Mouse (Mus musculus) midbrain, embryonic 10.5 days (tissue): Measurements from ENCODE around the gene Eif4a1. TPM values are rescaled to one million over a fixed set of nuclear protein-coding genes. Genes with fewer than 3 reads are reported as not detected.
"Not testable (repeated sequence)": the region's sequence is repeated elsewhere in the genome, so short reads cannot be mapped to it uniquely, and the experiment has no call there.

Source experiments
- DNase-seq: peaks from one replicate; pipeline ENCODE4 v3.0.0-alpha.2; 2017; ENCODE audit warnings: low spot score
- H3K27ac ChIP-seq: fragments of 300-500 bp; sonication (generic); replicated peaks from 2 replicates; pipeline ENCODE4 v1.5.1; 2016; ENCODE audit warnings: mild to moderate bottlenecking
- H3K27me3 ChIP-seq: fragments of 300-500 bp; sonication (generic); 2 replicates; pipeline ENCODE4 v1.6.1; 2016; ENCODE audit warnings: low read depth, mild to moderate bottlenecking; ENCODE audit not compliant: poor library complexity, severe bottlenecking
- H3K36me3 ChIP-seq: fragments of 300-500 bp; sonication (generic); 2 replicates; pipeline ENCODE4 v1.6.1; 2016; ENCODE audit warnings: mild to moderate bottlenecking, moderate library complexity
- H3K4me1 ChIP-seq: fragments of 300-500 bp; sonication (generic); 2 replicates; pipeline ENCODE4 v1.6.1; 2016
- H3K4me3 ChIP-seq: fragments of 300-500 bp; sonication (generic); 2 replicates; pipeline ENCODE4 v1.5.1; 2016; ENCODE audit warnings: mild to moderate bottlenecking, moderate library complexity
- H3K9me3 ChIP-seq: fragments of 300-500 bp; sonication (generic); replicated peaks from 2 replicates; pipeline ENCODE4 v1.6.1; 2016; ENCODE audit warnings: mild to moderate bottlenecking
- WGBS: fragments of 180-500 bp; shearing (Covaris S2); methylation state at CpG from one replicate; pipeline ENCODE4 v1.1.7; 2016; 5-methylcytosine and 5-hydroxymethylcytosine counted together
- polyA plus RNA-seq: library from polyadenylated mRNA; unstranded; fragments of >200 nt; fragmentation: Nextera tagmentation; extraction: Ambion mirVana; gene quantifications from 2 replicates; pipeline ENCODE4 v1.2.1, GENCODE M21; 2016

Gene Eif4a1
- polyA plus RNA-seq, 1 experiment from 2014 or later = 716 TPM

GRCm38 (mm10) chr11:69633128-69633866 is 38.9 kb downstream of the Eif4a1 start:
- H3K27me3 ChIP-seq = no peaks in the 10 kb centered on the region
- H3K27ac ChIP-seq = peak overlapping the region; percentile 98
- WGBS = 1% methylated on average over 48 of the region's 50 CpGs
- H3K4me1 ChIP-seq = peaks cover 34% of the 10 kb centered on the region
- H3K36me3 ChIP-seq = peaks cover 36% of the 10 kb centered on the region
- DNase-seq = no peak
- no peaks in the 10 kb centered on the region for H3K9me3 ChIP-seq
- H3K4me3 ChIP-seq = peak overlapping the region; percentile 99

GRCm38 (mm10) chr11:69632284-69633089 is 39.7 kb downstream of the Eif4a1 start, which contains the start of gene Fxr2:
Gene Fxr2, plus strand, starts transcription at chr11:69632990.
- H3K4me1 ChIP-seq = peaks cover 34% of the 10 kb centered on the region
- peak within 1 kb of the TSS; percentile 98 for H3K27ac ChIP-seq
- H3K9me3 ChIP-seq = no peaks in the 10 kb centered on the region
- peaks cover 28% of the 10 kb centered on the region for H3K36me3 ChIP-seq
- WGBS = under 1% methylated on average over 50 of the region's 56 CpGs
- DNase-seq = peak; percentile 100
- no peaks in the 10 kb centered on the region for H3K27me3 ChIP-seq
- H3K4me3 ChIP-seq = peak within 1 kb of the TSS; percentile 99

- Histone ChIP-seq H3K4me1 (peaks cover 25% of the 10 kb centered on the region), H3K36me3 (peaks cover 4% of the 10 kb centered on the region; the same call in 1 of the 2 replicates), H3K27me3 (no peaks in the 10 kb centered on the region), H3K4me3 (no peak overlapping the region), H3K9me3 (no peaks in the 10 kb centered on the region), H3K27ac (no peak overlapping the region)
- 59% methylated on average over 1 of the region's 1 CpGs for WGBS
- DNase-seq = no peak
Measured at GRCm38 (mm10) chr11:69629802-69630201, 42.4 kb downstream of the Eif4a1 start.

GRCm38 (mm10) chr11:69628286-69628685 is 43.9 kb downstream of the Eif4a1 start:
- WGBS = 40% methylated on average over 6 of the region's 6 CpGs
- Histone ChIP-seq H3K4me3 (no peak overlapping the region), H3K9me3 (no peaks in the 10 kb centered on the region), H3K36me3 (no peaks in the 10 kb centered on the region), H3K27ac (no peak overlapping the region), H3K27me3 (no peaks in the 10 kb centered on the region), H3K4me1 (peaks cover 14% of the 10 kb centered on the region)
- peak; percentile 83 for DNase-seq

- H3K9me3 ChIP-seq, DNase-seq, H3K27me3 ChIP-seq, H3K36me3 ChIP-seq, H3K4me3 ChIP-seq, H3K27ac ChIP-seq: not testable (repeated sequence)
- WGBS = 75% methylated on average over 2 of the region's 2 CpGs
- H3K4me1 ChIP-seq = peaks cover 21% of the 10 kb centered on the region
Measured at GRCm38 (mm10) chr11:69624339-69624738, 47.9 kb downstream of the Eif4a1 start.

- Histone ChIP-seq H3K27me3 (peaks cover 3% of the 10 kb centered on the region; the same call in 1 of the 2 replicates), H3K4me3 (peak overlapping the region; percentile 59; the same call in 1 of the 2 replicates), H3K36me3 (no peaks in the 10 kb centered on the region), H3K4me1 (peaks cover 25% of the 10 kb centered on the region), H3K27ac (no peak overlapping the region), H3K9me3 (no peaks in the 10 kb centered on the region)
- 76% methylated on average over 4 of the region's 4 CpGs for WGBS
- no peak for DNase-seq
Measured at GRCm38 (mm10) chr11:69623006-69623405, 49.2 kb downstream of the Eif4a1 start.

GRCm38 (mm10) chr11:69622406-69622805 is 49.8 kb downstream of the Eif4a1 start:
- Histone ChIP-seq H3K27me3 (peaks cover 9% of the 10 kb centered on the region; the same call in 1 of the 2 replicates), H3K27ac (peak overlapping the region; percentile 93), H3K4me1 (peaks cover 29% of the 10 kb centered on the region), H3K4me3 (peak overlapping the region; percentile 59), H3K9me3 (no peaks in the 10 kb centered on the region), H3K36me3 (no peaks in the 10 kb centered on the region)
- WGBS = 60% methylated on average over 6 of the region's 6 CpGs
- no peak for DNase-seq

- peak within 1 kb of the TSS; percentile 59 for H3K4me3 ChIP-seq
- H3K27ac ChIP-seq = peak within 1 kb of the TSS; percentile 93
- peaks cover 29% of the 10 kb centered on the region for H3K4me1 ChIP-seq
- peaks cover 10% of the 10 kb centered on the region; the same call in 1 of the 2 replicates for H3K27me3 ChIP-seq
- 2% methylated on average over 20 of the region's 20 CpGs for WGBS
- no peaks in the 10 kb centered on the region for H3K36me3 ChIP-seq
- no peaks in the 10 kb centered on the region for H3K9me3 ChIP-seq
- peak; percentile 87 for DNase-seq
Measured at GRCm38 (mm10) chr11:69621571-69622268, 50.5 kb downstream of the Eif4a1 start, which contains the start of gene Sat2. Gene Sat2, plus strand, starts transcription at chr11:69622024.

- H3K9me3 ChIP-seq = no peaks in the 10 kb centered on the region
- peaks cover 29% of the 10 kb centered on the region for H3K4me1 ChIP-seq
- no peaks in the 10 kb centered on the region for H3K36me3 ChIP-seq
- no peak overlapping the region for H3K4me3 ChIP-seq
- 89% methylated on average over 7 of the region's 7 CpGs for WGBS
- DNase-seq = no peak
- H3K27ac ChIP-seq = peak overlapping the region; percentile 93; the same call in 1 of the 2 replicates
- H3K27me3 ChIP-seq = peaks cover 18% of the 10 kb centered on the region
Measured at GRCm38 (mm10) chr11:69620394-69621081, 51.7 kb downstream of the Eif4a1 start.

GRCm38 (mm10) chr11:69617805-69618204 is 54.4 kb downstream of the Eif4a1 start, which contains the start of gene Shbg:
Gene Shbg, minus strand, starts transcription at chr11:69617905.
- Histone ChIP-seq H3K4me3 (no peak within 1 kb of the TSS), H3K4me1 (peaks cover 35% of the 10 kb centered on the region), H3K27me3 (peaks cover 29% of the 10 kb centered on the region), H3K9me3 (no peaks in the 10 kb centered on the region), H3K27ac (no peak within 1 kb of the TSS), H3K36me3 (no peaks in the 10 kb centered on the region)
- 74% methylated on average over 5 of the region's 5 CpGs for WGBS
- DNase-seq = no peak
